Mouse (Mus musculus): ENCODE data around the gene Myh1.

Gene Myh1

DNA sequence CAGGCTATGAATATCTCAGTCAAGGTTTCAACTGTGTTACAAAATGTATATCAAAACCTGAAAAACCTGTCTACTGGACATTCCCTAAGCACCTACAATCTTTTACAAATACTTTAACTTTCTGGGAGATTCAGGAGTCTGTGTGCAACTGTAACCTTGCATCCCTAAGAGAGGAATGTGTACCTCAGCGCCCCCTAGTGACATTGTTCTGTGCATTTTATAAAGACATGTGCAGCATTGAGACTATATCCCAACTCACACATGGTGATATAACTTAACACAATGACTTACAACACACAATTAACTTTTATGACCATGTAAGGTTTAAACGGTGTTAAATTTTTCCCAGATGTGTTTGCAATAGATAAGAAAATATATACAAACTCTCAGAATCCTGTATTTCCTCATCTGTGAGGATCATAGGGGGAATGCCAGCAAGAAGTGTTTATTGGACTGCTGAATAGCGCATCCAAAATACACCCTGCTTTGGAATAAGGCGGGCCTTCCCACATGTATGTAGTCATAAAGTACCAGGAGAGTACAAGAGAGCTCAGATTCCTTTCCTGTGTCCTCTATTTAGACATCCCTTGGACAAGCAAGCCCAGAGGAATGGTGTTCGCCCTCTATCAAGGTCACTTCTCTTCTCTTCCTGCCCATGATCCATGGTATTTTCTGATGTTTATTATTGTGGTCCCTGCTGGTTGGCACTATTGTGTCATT lies 35.9 kb downstream of the Myh1 start:
- DNase-seq = peak; percentile 63

DNA sequence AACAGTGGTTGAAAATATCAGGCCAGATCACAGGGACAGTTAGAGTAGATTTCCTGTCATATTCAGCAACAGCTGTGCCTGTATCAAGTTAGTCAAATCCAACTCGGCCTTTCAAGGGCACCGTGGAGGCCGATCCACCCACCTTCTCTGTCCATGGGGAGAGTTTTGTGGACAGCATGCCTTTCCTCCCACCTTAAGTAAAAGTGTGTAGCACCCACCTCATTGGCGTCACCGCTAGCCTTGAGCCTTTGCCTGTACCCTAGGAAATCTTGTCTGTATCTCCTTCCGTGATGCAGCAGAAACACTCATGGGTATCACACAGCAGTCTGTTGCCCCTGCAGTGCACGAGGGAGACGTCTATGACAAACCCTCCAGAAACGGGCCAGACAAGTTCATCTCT lies 36.9 kb downstream of the Myh1 start:
- no peak for DNase-seq

- no peak for DNase-seq
Observed at GRCm38 (mm10) chr11:67237481-67238079, 37.7 kb downstream of the Myh1 start, which contains the start of gene Myh4. TSS of gene Myh4 (plus strand) at chr11:67238029.

DNA sequence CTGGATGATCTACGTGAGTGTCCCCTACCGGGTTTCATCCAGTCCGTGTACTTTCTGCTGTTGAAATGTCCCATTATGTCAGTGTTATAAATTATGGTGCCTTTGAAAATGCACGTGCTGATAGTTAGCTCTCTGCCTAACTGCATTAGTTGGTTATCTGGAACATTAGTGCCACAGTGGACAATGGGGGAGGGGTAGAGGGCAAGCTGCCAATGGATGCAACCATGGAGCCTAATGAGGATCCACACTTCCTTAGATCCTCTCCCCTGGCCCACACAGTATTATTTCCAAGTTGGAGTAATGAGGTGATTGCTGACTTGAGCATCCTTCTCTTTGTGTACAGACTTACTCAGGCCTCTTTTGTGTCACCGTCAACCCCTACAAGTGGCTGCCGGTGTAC lies 41.2 kb downstream of the Myh1 start:
- DNase-seq = no peak

- no peak for DNase-seq
Observed at GRCm38 (mm10) chr11:67253691-67254090, 53.8 kb downstream of the Myh1 start.

GRCm38 (mm10) chr11:67257048-67257447 lies 57.2 kb downstream of the Myh1 start:
- no peak for DNase-seq

GRCm38 (mm10) chr11:67260956-67261355 lies 61.1 kb downstream of the Myh1 start:
- DNase-seq = no peak

All from kidney, postnatal 10 days (tissue).